Mouse (Mus musculus) liver, adult 2 months (tissue): ENCODE measurements around the gene Rnf135. TPM values are rescaled to one million over a fixed set of nuclear protein-coding genes. Genes with fewer than 3 reads are reported as not detected.
"Not testable (repeated sequence)": the region's sequence is repeated elsewhere in the genome, so short reads cannot be mapped to it uniquely, and the experiment has no call there.

ENCODE experiments used
- DNase-seq: peaks from one replicate; pipeline ENCODE4 v3.0.0-alpha.2; 2011; ENCODE audit warnings: low read depth, low spot score; ENCODE audit errors: extremely low read depth
- H3K27ac ChIP-seq: fragments of 200-500 bp; replicated peaks from 2 replicates; pipeline ENCODE4 v1.5.1; 2012; ENCODE audit warnings: low read depth, mild to moderate bottlenecking, control low read depth, inconsistent platforms, low read length; ENCODE audit not compliant: insufficient read depth
- H3K27me3 ChIP-seq: fragments of 200-500 bp; 2 replicates; pipeline ENCODE4 v1.6.1; 2012; ENCODE audit warnings: mild to moderate bottlenecking, moderate library complexity, low read length, inconsistent platforms; ENCODE audit not compliant: control insufficient read depth, insufficient read depth
- H3K36me3 ChIP-seq: fragments of 200-500 bp; 2 replicates; pipeline ENCODE4 v1.6.1; 2012; ENCODE audit warnings: low read length, inconsistent platforms; ENCODE audit not compliant: control insufficient read depth, insufficient read depth
- H3K4me1 ChIP-seq: fragments of 200-500 bp; 2 replicates; pipeline ENCODE4 v1.6.1; 2011; ENCODE audit warnings: low read length; ENCODE audit not compliant: control insufficient read depth, insufficient read depth
- H3K4me3 ChIP-seq: fragments of 200-500 bp; 2 replicates; pipeline ENCODE4 v1.5.1; 2011; ENCODE audit warnings: low read depth, mild to moderate bottlenecking, control low read depth, low read length, moderate library complexity; ENCODE audit not compliant: insufficient read depth
- H3K79me2 ChIP-seq: fragments of 200-500 bp; 2 replicates; pipeline ENCODE4 v1.6.1; 2012; ENCODE audit warnings: inconsistent platforms, mild to moderate bottlenecking, low read length, moderate library complexity; ENCODE audit not compliant: control insufficient read depth, insufficient read depth
- H3K9ac ChIP-seq: fragments of 200-500 bp; 2 replicates; pipeline ENCODE4 v1.6.1; 2012; ENCODE audit warnings: low read depth, mild to moderate bottlenecking, control low read depth, inconsistent platforms, low read length
- CTCF ChIP-seq: fragments of 200-500 bp; IDR thresholded peaks from 2 replicates; pipeline ENCODE4 v1.5.1; 2011; ENCODE audit warnings: low read depth, low read length, control low read depth
- POLR2A ChIP-seq: fragments of 200-500 bp; IDR thresholded peaks from 2 replicates; pipeline ENCODE4 v1.6.1; 2011; ENCODE audit warnings: low read length, control low read depth; ENCODE audit not compliant: insufficient read depth; ENCODE audit errors: extremely low read depth
- WGBS: fragments of 180-500 bp; shearing (Covaris S2); methylation state at CpG from one replicate; pipeline ENCODE4 v1.1.7; 2018; 5-methylcytosine and 5-hydroxymethylcytosine counted together
- polyA plus RNA-seq: library from polyadenylated mRNA; depleted of rRNA; stranded (reverse); fragments of >200 nt; gene quantifications from 2 replicates; pipeline ENCODE4 v1.2.3, GENCODE M21; 2012
- total RNA-seq: library from RNA; depleted of rRNA; stranded (reverse); fragments of >200 nt; gene quantifications from 2 replicates; pipeline ENCODE4 v1.2.3, GENCODE M21; 2014

Rnf135 gene
- total and polyA plus RNA-seq, 2 experiments, result 6.1 to 11.0 TPM

GRCm38 (mm10) chr11:80181021-80181749 lies 2.5 kb upstream of the Rnf135 start:
- Histone ChIP-seq H3K36me3 (peaks cover 22% of the 10 kb centered on the region), H3K27me3 (no peaks in the 10 kb centered on the region), H3K4me3 (no peak overlapping the region), H3K27ac (0 out of 2 replicates have a peak overlapping the region, but pooled peaks have one; percentile 4), H3K79me2 (peaks cover 3% of the 10 kb centered on the region; the same call in 1 of the 2 replicates), H3K4me1 (0 out of 2 replicates have a peak, but pooled peaks cover 9% of the 10 kb centered on the region), H3K9ac (no peak overlapping the region)
- TF ChIP-seq CTCF, result peak; percentile 23; the same call in 1 of the 2 replicates
- no peak for TF ChIP-seq POLR2A
- 59% methylated on average over 5 of the region's 5 CpGs for WGBS
- DNase-seq, result peak; percentile 49

DNA sequence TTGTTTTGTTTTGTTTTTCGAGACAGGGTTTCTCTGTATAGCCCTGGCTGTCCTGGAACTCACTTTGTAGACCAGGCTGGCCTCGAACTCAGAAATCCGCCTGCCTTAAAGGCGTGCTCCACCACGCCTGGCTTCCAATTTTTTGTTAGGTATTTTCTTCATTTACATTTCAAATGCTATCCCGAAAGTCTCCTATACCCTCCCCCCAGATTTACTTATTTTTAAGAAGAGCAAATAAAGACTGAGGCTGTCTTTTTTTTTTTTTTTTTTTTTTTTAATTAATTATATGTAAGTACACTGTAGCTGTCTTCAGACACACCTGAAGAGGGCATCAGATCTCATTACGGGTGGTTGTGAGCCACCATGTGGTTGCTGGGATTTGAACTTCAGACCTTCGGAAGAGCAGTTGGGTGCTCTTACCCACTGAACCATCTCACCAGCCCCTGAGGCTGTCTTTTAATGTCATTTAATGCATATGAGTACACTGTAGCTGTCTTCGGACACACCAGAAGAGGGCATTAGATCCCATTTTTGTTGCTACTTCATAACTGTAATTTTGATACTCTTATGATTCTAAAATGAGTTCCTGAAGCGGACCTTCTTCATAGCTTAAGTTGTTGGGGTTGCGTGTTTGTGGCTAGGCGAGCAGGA lies 472 bp upstream of the Rnf135 start:
- TF ChIP-seq CTCF, result 0 out of 2 replicates have a peak, but pooled peaks have one; percentile 20
- not testable (repeated sequence) for H3K27ac ChIP-seq, H3K27me3 ChIP-seq, H3K4me1 ChIP-seq, H3K36me3 ChIP-seq, H3K9ac ChIP-seq, DNase-seq, H3K79me2 ChIP-seq
- 48% methylated on average over 12 of the region's 12 CpGs for WGBS
- peak overlapping the region; percentile 3; the same call in 1 of the 2 replicates for H3K4me3 ChIP-seq

DNA sequence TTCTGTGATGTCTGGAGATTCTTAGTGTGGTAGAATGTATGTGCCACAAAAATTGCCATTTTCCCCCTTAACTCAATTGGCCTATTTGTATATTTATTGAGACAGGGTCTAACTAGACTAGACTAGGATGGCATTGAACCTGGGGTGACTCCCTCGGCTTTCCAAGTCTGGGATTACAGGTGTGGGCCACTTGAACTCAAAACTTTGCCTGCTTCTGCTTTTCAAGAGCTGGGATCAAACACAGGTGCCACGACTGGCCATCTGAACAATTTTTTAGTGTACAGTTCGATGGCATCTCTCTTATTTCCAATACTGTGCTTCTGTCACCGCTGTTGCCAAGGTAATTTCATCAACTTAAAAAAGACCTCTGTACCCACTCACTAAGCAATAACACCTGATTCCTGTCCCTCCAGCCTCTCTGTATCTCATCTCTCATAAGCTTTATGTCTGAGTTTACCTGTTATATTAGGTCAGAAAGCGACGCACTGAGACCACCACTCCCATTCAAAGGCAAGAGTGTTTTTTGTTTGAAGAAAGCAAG lies 950 bp downstream of the Rnf135 start:
- Histone ChIP-seq H3K27me3 (no peaks in the 10 kb centered on the region), H3K36me3 (peaks cover 5% of the 10 kb centered on the region), H3K9ac (peak overlapping the region; percentile 85), H3K27ac (peak overlapping the region; percentile 95), H3K79me2 (peaks cover 3% of the 10 kb centered on the region; the same call in 1 of the 2 replicates), H3K4me3 (peak overlapping the region; percentile 70), H3K4me1 (0 out of 2 replicates have a peak, but pooled peaks cover 11% of the 10 kb centered on the region)
- TF ChIP-seq POLR2A (no peak), CTCF (no peak)
- DNase-seq, result peak; percentile 74
- WGBS, result 41% methylated on average over 6 of the region's 6 CpGs

DNA sequence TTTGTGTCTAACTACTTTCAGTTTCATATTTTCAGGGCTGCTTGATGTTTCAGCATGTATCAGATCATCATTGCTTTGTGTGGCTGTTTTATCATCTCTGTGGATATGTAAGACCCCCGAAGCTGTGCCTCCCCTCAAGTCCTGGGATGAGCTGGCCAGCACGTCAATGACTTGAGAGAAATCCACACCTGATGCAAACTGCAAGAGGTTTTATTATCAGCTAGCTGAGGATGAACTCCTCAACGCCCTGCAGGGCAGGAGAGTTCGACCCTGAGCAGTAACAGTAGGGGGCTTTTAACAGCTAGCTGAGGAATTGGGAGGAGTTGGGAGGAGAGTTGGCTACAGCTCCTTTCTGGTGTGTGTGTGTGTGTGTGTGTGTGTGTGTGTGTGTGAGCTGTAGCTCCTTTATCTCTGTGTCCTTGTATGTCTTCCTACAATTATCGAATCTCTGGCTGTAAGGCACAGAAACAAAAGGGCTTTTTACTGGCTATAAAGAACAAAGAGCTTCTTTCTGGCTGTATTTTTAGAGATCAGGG lies 1.9 kb downstream of the Rnf135 start:
- not testable (repeated sequence) for H3K4me3 ChIP-seq, H3K9ac ChIP-seq, H3K36me3 ChIP-seq, H3K27me3 ChIP-seq, DNase-seq, H3K79me2 ChIP-seq
- Histone ChIP-seq H3K4me1 (peaks cover 13% of the 10 kb centered on the region; the same call in 1 of the 2 replicates), H3K27ac (peak overlapping the region; percentile 64; the same call in 1 of the 2 replicates)
- 62% methylated on average over 5 of the region's 5 CpGs for WGBS

DNA sequence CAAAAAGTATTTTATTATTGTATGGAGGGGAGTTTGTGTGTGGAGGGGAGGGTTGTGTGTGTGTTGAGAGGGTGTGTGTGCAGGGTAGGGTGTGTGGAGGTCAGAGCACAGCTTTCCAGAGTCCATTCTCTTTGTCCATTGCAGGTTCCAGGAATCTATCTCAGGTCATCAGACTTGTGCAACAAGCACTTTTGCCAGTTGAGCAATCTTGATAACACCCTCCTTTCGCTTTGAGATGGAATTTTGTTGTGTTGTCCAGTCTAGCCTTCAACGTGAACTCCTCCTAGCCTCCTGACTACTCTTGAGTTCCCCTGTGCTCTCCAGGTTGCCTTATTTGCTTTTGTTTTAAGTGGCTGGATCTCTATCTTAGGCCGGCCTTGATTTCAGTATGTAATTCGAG lies 6.6 kb downstream of the Rnf135 start:
- no peak overlapping the region for H3K4me3 ChIP-seq
- TF ChIP-seq CTCF (no peak), POLR2A (no peak)
- H3K36me3 ChIP-seq, result peaks cover 20% of the 10 kb centered on the region
- no peak overlapping the region for H3K9ac ChIP-seq
- H3K79me2 ChIP-seq, result no peaks in the 10 kb centered on the region; the same call in 1 of the 2 replicates
- 24% methylated on average over 4 of the region's 4 CpGs for WGBS
- H3K4me1 ChIP-seq, result peaks cover 10% of the 10 kb centered on the region
- H3K27me3 ChIP-seq, result no peaks in the 10 kb centered on the region
- peak overlapping the region; percentile 82 for H3K27ac ChIP-seq
- DNase-seq, result peak; percentile 98
